Mouse (Mus musculus) lung, adult 18-20 months (tissue): ENCODE data around the gene Lrrc4b.

Experiments used
- DNase-seq, 2 experiments: peaks; one replicate each; pipeline ENCODE4 v3.0.0; 2022; ENCODE audit warnings: mixed read lengths in 2 of 2

Lrrc4b gene

DNA sequence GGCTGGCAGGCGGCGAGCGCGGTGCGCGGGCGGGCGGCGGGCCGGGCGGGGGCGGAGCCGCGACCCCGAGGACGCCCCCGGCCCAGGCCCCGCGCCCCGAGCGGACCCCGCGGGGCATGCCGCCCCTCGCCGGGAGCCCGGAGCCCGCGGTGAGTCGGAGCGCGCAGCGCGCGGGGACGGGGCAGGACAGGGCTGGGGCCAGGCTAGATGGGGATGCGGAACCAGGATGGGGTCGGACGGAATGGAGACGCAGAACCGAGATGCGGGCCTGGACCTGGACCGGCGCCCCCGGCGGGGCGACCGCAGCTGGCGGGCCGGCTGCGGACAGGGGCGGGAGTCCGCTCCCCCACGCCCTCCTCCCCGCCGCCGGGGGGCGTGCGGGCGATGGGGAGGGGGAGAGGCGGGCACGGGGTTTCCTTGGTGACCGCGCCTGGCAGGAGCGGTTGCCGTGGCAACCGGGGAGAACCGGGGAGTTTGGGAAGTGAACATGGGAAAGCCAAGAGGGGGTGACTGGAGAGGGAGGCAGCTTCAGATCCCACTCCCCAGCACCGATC lies at the start of gene Lrrc4b:
TSS of gene Lrrc4b (plus strand) at position 51 of the 554 bp plus-strand sequence.
- no peak for DNase-seq

DNA sequence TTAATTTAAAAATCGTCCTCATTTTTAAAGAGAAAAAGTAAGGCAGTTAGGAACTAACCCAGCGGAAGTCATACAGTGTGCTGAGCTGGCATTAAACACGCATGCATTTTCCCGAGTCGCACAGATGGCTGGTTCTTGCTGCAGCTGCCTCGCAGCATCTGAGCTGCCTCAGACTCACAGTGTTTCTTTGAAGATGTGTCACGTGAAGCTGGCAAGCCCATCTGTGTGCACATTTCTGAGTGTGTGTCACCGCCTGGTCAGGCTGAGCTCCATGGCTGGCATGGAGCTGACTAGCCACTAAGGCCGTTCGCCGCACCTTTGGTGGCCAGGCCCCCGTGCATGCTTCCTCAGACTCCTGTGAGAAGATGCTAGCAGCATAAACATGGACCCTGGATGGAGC lies 46.3 kb upstream of the Lrrc4b start:
- DNase-seq, result no peak

DNA sequence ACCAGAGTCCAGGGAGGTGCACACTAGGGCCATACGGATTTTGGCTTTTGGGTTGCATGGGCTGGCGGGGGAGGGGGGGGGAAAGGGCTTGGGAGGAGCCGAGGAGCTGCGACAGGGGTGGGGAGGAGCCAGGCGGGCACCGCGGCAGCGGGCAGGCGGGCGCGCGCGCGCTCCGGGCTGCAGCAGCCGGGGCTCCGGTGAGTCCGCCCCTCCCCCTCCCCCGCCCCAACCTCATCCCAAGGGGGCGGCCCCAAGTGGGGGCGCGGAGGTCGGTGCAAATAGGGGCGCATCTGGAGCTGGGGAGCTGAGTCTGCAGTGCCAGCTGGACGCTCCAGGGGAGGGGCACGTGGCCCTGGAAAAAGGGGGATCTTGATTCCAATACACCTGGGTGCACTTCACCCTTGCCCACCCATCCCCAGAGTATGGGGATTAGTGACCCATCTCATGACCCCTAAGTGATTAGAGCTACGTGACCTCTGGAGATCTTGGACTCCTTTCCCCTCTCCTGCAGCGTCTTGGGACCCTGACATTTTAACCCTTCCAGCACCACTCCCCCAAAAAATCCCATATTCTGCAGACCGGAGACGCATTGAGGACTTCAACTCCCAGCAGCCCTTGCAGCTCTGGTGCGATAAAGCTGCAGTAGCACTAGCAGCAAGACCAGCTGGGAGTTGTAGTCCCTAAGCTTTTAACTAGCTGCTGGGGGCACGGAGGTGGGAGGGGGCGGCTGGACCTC lies 44.7 kb upstream of the Lrrc4b start, which contains the start of gene Syt3:
TSS of gene Syt3 (plus strand) at position 123 of the 736 bp plus-strand sequence.
- peak; percentile 66 to 70 for DNase-seq

DNA sequence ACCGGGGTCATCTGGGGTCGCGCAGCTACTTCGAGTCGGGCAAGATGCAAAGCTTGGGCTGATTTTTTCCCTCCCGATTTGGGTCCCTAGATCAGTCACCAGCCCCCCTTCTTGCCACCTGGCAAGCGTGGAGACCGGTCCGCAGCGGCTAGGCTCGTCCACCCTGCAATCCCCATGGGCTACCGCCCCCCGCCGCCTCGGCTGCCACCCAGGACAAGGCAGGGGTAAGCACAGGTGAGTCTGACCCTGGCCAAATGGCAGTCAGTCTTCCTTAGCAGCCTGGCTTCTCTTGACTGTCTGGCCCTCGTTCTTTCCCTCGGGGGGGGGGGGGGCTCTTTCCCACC lies 44.1 kb upstream of the Lrrc4b start:
- no peak for DNase-seq

DNA sequence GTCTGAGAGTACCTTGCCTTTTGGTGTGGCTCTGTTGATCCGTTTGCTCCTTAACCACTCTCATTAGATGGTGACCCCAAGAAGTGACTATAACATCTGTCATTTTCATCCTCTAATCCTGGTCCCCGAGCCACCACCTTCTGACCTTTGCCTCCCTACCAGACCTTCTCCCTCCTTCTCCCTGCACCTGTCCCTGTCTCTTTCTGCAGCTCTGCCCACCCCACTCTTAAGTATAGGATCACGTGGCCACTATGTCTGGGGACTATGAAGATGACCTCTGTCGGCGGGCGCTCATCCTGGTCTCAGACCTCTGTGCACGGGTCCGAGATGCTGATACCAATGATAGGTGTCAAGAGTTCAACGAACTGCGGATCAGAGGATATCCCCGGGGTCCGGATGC lies 43.1 kb upstream of the Lrrc4b start, which contains the start of gene 1700008O03Rik:
TSS of gene 1700008O03Rik (minus strand) at position 101 of the 400 bp plus-strand sequence.
- no peak for DNase-seq

DNA sequence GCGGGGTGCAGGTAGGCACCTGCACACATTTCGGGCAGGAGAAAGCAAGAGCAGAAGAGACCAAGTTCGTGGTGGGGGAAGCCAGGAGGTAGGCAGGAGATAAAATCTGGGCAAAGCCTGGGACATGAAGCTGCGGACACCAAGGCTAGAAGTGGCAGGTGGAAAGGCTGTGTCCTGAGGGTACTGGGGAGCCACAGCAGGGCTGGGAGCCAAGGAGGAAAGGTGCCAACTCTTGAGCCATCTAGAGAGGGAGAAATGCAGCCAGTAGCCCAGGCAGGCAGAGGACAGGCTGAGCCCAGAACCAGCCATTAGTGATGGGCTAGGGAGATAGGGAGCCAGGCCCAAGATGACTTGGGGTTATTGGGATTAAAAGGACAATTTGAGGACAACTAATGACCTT lies 37.0 kb upstream of the Lrrc4b start:
- DNase-seq, result no peak

DNA sequence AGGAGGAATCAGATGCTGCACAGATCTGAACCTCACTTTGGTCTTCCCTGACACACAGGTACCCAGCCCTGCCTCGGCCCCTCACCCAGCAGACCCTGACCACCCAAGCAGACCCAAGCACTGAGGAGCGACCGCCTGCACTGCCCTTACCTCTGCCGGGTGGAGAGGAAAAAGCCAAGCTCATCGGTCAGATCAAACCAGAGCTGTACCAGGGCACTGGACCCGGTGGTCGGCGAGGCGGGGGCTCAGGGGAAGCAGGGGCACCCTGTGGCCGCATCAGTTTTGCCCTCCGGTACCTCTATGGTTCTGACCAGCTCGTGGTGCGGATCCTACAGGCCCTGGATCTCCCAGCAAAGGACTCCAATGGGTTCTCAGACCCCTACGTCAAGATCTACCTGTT lies 36.5 kb upstream of the Lrrc4b start:
- no peak for DNase-seq

DNA sequence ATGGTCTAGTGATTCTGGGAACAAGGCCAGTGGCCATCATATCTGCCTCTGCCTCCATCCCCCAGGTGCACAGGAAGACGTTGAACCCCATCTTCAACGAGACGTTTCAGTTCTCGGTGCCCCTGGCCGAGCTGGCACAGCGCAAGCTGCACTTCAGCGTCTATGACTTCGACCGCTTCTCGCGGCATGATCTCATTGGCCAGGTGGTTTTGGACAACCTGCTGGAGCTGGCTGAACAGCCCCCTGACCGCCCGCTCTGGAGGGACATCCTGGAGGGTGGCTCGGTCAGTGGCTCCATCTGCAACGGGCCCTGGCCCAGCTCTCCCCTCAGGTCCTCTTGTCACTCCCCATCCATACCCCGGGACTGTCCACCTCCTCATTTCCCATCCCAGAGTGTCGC lies 35.5 kb upstream of the Lrrc4b start:
- no peak for DNase-seq

DNA sequence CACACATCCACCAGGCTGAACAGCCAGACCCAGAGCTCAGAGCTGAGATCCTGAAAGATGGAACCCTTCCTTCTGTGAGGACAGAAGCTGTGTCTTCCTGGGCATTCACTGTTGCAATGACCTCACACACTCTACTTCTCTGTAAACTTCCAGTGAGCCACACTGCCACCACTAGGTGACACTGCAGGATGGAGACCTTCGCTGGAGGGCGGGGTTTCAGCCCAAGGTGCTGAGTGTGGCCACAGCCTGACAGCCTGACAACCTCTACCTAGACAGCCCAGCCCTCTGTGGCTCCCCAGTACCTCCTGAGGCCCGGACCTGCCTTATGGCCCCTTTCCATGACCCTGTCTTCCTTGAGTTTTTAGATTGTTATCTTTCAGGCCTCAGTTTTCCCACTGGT lies 30.2 kb upstream of the Lrrc4b start:
- DNase-seq, result peak; percentile 47 to 55

DNA sequence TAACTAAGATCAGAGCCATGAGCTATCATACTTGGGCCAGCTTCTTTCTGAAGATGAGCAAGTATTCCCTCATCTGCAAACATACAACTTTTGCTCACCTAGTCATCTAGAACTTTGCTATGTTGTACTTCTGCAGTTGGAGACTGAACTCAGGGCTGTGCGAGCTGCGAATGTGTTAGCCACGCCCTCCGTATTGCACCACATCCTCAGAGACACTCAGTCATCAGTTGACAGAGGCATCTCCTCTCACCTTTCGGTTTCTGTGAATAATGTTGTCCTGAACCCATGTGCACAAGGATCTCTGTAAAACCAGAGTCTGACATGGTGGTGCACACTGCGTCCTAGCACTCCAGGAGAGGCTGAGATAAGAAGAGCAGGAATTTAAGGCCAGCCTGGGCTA lies 27.1 kb upstream of the Lrrc4b start:
- DNase-seq, result no peak

DNA sequence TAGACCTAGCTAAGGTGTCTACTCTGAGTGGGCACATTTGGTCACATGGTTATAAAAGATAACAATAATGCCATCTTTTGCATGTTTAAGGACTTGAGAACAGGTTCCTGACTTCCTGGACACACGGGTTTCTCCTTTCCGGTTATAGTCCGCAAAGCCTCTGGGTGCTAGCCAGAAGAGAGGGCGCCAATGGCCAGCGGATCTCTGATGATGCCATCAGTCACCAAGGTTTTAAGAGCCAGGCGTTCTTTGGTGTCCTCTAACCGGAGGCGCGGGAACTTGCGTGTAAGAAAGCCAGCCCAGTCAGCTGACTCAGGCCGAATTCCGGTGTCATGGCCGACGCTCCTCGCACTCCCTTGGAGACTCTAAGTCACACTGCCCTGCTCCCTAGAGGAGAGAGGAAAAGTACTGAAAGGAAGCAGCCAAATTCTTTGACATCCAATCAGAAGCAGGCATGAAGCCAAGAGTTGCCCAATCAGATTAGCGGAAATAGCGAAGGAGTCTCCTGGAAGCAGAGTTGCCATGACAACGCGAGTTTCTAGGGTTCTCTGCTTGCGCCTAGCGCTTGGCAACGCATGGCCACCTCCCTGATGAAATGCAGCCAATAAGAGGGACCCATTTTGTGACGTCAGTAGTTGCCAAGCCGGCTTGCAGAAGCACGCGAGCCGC lies 23.3 kb upstream of the Lrrc4b start:
- peak; percentile 86 to 91 for DNase-seq

DNA sequence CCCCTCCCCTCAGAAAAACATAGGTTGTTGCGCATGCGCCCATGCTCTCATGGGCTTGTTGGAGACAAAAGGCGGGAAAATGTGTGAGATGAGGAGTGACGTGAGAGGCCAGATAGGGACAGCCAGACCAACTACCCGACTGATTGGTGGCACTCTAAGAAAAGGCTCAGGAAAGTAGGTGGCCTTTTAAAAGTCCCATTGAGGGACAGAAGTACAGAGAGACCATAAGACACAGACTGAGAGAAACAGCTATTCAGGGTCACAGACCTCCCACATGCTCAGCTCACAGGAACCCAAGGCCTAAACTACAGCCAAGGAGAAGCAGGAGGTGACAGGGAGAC lies 22.8 kb upstream of the Lrrc4b start:
- DNase-seq, result no peak

DNA sequence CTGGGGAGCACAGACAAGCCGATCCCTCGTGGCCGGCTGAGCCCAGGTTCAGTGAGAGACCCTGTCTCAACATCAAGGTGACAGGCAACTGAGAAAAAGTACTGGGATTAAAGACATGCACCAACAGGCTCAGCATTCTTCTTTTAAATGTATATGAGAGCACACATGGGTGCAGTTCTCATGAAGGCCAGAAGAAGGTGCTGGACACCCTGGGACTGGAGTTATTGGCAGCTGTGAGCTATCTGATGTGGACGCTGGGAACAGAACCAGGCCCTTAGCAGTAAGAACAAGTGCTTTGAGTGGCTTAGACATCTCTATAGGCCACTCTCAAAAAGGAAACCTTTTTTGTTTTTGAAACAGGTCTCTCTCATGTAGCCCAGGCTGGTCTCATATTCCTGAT lies 17.7 kb upstream of the Lrrc4b start:
- DNase-seq, result no peak

DNA sequence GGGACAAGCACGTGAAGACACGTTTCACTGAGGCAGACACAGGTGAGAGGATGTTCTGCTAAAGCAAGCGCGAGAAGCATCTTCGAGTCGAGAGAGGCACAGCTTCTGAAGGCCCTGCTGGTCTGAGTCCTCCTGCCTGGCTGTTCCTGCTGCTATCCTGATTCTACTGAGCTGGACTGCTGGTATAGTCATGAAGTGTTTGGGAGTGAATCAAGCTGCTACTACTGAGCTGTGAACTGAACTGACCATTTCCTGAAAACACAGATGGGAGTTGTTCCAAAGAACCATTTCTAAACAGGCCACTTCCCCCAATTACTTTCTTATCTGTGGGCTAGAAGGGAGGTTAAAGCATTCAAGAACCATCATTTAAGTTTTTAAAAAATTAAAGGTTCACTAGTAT lies 15.5 kb upstream of the Lrrc4b start:
- peak in 1 of 2 experiments; percentile 21 for DNase-seq

DNA sequence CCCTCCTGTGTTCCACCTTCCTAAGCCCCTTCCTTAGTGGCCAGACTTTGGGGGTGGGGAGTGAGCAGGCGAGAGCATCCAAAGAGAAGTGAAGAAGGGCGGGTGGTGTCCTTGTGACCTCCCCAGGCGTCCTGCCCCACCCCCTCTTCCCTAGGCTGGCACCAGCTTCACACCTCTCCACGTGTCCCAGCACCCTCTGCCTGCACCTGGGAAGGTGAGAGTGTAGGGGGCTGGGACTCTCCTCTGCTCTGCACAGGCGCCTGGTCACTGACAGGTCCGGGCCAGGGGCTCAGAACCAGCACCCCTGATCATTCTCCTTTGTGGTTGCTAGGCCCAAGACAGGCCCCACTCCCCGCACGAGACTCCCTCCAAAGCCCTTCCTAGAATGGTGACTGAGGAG lies 1.2 kb upstream of the Lrrc4b start:
- no peak for DNase-seq

DNA sequence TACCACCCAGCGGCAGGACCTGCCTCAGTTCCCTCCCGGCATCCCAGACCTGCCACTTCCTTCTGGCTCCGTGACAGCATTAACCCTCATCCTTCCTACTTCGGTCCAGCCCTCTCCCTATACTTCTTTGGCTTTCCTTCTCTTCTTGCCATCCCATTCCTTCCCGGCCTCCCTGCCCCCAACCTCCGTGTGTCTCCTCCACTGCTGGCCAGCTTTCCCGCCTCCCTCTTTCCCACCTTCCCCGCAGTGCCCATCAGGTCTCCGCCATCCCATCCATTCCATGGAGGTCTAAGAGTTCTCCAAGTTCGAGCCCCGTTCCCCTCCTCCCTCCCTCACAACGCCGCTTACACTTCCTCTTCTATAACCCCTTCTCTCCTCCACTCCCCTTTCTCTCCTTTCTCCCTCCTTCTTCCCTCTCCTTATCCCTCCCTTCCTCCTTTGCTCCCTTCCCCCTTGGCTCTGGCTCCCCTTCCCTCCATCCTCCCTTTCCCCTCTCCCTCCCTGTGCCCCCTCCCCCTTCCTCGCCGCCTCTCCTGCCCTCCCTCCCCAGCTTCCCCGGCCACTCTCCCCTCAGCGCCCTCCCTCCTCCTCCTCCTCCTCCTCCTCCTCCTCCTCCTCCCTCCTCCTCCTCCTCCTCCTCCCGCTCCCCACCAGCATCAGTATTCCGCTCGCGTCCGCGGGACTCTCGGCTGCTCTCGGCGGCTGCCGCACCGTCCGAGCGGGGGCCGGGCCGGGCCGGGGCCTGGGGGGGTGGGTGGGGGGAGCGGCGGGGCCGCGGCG lies 457 bp upstream of the Lrrc4b start:
- no peak for DNase-seq

DNA sequence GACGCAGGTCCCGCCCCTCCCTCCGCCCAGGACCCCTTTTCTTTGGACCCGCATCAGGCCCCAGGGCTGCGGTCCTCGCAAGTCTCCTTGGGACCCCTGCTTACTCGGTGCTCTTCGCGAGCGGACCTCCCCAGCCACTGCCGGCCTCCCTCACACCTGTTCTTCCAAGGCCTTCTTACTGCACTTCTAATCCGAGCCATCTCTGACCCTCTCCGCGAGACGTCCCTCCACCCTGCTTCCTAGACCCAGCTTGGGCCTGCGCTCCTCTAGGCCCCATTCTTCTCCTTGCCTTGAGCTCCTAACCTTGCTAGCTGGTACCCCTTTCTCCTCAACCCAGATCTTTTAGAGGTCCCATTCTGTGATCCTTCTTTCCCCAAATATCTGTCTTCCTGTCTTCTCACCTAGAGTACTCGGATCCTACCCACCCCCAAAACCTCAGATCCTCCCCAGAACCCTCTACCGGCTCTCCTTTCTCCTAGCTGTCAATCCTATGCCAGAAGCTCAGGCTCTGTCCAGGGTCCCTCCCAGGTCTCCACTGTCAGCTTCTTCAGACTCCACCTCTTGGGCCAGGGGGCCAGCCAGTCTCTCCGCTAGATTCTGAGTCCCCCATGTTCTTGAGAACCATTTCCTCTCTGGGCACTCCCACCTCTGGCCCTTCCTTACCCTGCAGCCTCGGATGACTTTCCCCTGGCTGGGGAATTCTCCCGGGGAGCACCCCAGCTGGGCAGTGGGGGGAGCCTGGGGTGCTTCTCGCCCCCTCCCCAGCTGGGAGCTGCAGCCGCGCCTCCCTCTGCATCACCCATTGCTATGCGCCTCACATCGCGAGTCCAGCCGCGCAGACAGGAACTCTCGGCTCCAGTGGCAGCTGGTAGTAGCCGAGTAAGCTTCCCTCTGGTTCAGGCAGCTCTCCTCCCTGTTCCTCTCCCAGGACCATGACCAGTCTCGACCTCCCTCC lies 993 bp downstream of the Lrrc4b start:
- DNase-seq, result no peak

DNA sequence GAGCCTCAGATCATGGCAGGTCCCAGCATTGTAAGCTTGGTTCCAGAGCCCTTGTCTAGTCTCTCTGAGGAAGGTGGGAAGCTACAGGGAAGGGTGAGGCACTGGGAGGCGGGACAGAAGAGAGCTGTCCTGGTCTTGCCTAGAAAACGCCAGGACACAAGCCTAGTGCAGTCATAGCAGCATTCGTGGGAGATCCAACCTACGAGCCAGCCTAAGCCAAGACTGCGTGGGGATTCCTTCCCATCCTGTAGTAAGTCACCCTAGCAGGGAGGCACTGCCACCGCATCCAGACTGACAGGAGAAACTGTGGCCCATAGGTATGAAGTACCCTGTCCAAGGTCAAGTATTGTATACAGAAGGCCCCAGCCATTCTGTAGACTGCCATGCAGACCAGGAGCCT lies 3.7 kb downstream of the Lrrc4b start:
- no peak for DNase-seq

DNA sequence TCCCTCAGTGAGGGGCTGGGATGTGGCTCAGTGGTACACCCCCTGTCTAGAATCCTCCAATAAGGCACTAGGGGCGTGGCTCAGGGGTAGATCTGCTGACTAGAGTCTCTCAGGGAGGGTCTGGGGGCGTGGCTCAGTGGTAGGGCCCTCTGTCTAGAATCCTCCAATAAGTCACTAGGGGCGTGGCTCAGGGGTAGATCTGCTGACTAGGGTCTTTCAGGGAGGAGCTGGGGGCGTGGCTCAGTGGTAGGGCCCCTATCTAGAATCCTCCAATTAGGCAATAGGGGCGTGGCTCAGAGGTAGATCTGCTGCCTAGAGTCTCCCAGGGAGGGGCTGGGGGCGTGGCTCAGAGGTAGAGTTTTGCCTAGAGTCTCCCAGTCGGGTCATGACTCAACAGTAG lies 4.6 kb downstream of the Lrrc4b start:
- DNase-seq, result peak in 1 of 2 experiments; percentile 5

DNA sequence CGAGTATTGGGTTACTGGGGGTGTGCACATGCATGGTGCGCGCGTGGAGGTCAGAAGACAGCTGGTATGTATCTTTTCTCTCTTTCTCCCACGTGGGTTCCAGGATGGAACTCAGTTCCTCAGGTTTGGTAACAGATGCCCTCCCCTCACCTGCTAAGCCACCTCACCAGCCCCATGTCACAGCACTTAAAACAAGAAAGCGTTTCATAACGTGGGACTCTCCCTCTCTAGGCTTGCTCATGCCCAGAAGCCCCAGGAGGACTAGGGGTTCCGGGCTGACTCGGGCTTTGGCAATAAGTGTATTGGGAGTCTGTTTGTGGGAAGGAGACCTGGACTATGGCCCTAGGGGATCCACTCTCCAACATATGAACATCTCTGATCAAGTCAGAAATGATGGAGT lies 5.3 kb downstream of the Lrrc4b start:
- no peak for DNase-seq

DNA sequence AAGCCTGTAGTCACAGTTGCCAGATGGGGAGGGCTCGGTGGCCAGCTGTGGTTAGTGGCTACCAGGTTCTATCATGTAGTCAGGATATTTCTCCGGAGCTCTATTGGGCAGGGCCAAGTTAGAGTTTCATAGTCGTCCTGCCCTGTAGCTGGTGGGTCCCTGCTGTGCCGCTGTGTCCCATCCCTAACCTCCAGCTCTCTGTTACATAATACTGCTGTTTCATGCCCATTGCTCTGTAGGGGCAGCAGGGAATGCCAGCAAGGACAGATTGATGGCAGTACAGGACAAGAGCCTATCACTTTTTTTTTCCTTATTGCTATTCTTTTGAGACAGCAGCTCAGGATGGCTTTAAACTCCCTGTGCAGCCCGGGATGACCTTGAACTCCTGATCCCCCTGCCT lies 7.0 kb downstream of the Lrrc4b start:
- DNase-seq, result no peak

DNA sequence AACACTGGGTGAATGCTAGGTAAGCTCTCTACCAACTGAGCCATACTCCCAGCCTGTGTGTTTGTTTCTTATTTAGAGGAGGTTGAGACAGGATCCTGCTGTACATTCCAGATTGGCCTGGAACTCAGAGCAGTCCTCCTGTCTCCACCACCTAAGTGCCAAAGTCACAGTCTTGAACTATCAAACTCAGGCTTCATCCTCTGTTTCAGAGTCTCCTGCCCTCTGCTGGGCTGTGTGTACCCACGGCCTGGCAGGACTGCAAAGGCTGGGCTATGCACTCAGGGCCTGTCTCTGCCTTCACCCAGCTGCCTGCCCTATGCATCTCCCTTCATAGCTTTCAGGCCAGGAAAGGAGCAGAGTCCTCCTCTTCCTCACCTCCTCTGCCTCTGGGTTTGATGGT lies 7.4 kb downstream of the Lrrc4b start:
- DNase-seq, result no peak
